Mouse (Mus musculus): Measurements from ENCODE around the gene Smc4.

Smc4 gene

GRCm38 (mm10) chr3:69060672-69061071, 56.1 kb downstream of the Smc4 start:
- in situ Hi-C loops (cut with MboI; ENCODE audit: unreplicated experiment in 2 of 2): loop anchor here (5.0 to 10.0 kb wide), 4 partner anchors 93 to 996 kb away; partner anchors contain the start of gene Schip1 (in 1 of the 2)

GRCm38 (mm10) chr3:69062764-69063163, 58.2 kb downstream of the Smc4 start:
- in situ Hi-C loops (cut with MboI; ENCODE audit: unreplicated experiment in 2 of 2): loop anchor here (5.0 to 10.0 kb wide), 4 partner anchors 95 to 998 kb away; partner anchors contain the start of gene Schip1 (in 1 of the 2)

- in situ Hi-C loops (cut with MboI; ENCODE audit: unreplicated experiment in 2 of 2): loop anchor here (5.0 to 10.0 kb wide), 4 partner anchors 97 to 999 kb away; partner anchors contain the start of gene Schip1 (in 1 of the 2)
Observed at GRCm38 (mm10) chr3:69064005-69064404, 59.5 kb downstream of the Smc4 start.

Data from v-Abl transformed pro-B cells (cell line).